Mouse (Mus musculus) limb, embryonic 15.5 days (tissue): Measurements from ENCODE around the gene 1700129C05Rik. TPM values are rescaled to one million over a fixed set of nuclear protein-coding genes. Genes with fewer than 3 reads are reported as not detected.

ENCODE experiments used
- ATAC-seq: fragments of 200-750 bp; cut with Nextera tagmentation; 2 replicates; pipeline ENCODE4 v1.8.0; 2017; ENCODE audit warnings: low read depth, moderate TSS enrichment; ENCODE audit not compliant: insufficient number of reproducible peaks, low FRiP score, low TSS enrichment
- H3K27ac ChIP-seq: fragments of 300-500 bp; sonication (generic); 2 replicates; pipeline ENCODE4 v1.5.1; 2015; ENCODE audit warnings: moderate library complexity, mild to moderate bottlenecking, inconsistent platforms
- H3K27me3 ChIP-seq: fragments of 300-500 bp; sonication (generic); 2 replicates; pipeline ENCODE4 v1.6.1; 2015; ENCODE audit warnings: inconsistent platforms
- H3K36me3 ChIP-seq: fragments of 300-500 bp; sonication (generic); 2 replicates; pipeline ENCODE4 v1.6.1; 2015; ENCODE audit warnings: inconsistent platforms
- H3K4me1 ChIP-seq: fragments of 300-500 bp; sonication (generic); 2 replicates; pipeline ENCODE4 v1.6.1; 2015; ENCODE audit warnings: inconsistent platforms
- H3K4me2 ChIP-seq: fragments of 300-500 bp; sonication (generic); 2 replicates; pipeline ENCODE4 v1.6.1; 2015; ENCODE audit warnings: mild to moderate bottlenecking, inconsistent platforms
- H3K4me3 ChIP-seq: fragments of 300-500 bp; sonication (generic); 2 replicates; pipeline ENCODE4 v1.5.1; 2015; ENCODE audit warnings: mild to moderate bottlenecking, inconsistent platforms
- H3K9ac ChIP-seq: fragments of 300-500 bp; sonication (generic); 2 replicates; pipeline ENCODE4 v1.6.1; 2015; ENCODE audit warnings: inconsistent platforms
- H3K9me3 ChIP-seq: fragments of 300-500 bp; sonication (generic); 2 replicates; pipeline ENCODE4 v1.6.1; 2016; ENCODE audit warnings: inconsistent platforms
- WGBS: fragments of 180-500 bp; shearing (Covaris S2); methylation state at CpG from one replicate; pipeline ENCODE4 v1.1.7; 2015; 5-methylcytosine and 5-hydroxymethylcytosine counted together
- polyA plus RNA-seq: library from polyadenylated mRNA; unstranded; fragments of >200 nt; fragmentation: Nextera tagmentation; extraction: Ambion mirVana; gene quantifications from 2 replicates; pipeline ENCODE4 v1.2.1, GENCODE M21; 2015

1700129C05Rik gene
- polyA plus RNA-seq: not detected in 2 replicates

- Histone ChIP-seq H3K4me3 (no peak within 1 kb of the TSS), H3K9me3 (no peaks in the 10 kb centered on the region), H3K9ac (no peak within 1 kb of the TSS), H3K36me3 (no peaks in the 10 kb centered on the region), H3K4me1 (no peaks in the 10 kb centered on the region), H3K27me3 (no peaks in the 10 kb centered on the region), H3K27ac (no peak within 1 kb of the TSS), H3K4me2 (no peak within 1 kb of the TSS)
- ATAC-seq: no peak
- WGBS: 90% methylated on average over 4 of the region's 4 CpGs
Measured at GRCm38 (mm10) chr14:59142793-59143192, at the start of gene 1700129C05Rik. Gene 1700129C05Rik (minus strand): TSS chr14:59142893.

- Histone ChIP-seq H3K27ac (no peak overlapping the region), H3K4me3 (no peak overlapping the region), H3K4me2 (no peak overlapping the region), H3K9ac (no peak overlapping the region), H3K4me1 (no peaks in the 10 kb centered on the region), H3K36me3 (no peaks in the 10 kb centered on the region), H3K9me3 (no peaks in the 10 kb centered on the region), H3K27me3 (no peaks in the 10 kb centered on the region)
- 88% methylated on average over 2 of the region's 2 CpGs for WGBS
- no peak for ATAC-seq
Measured at GRCm38 (mm10) chr14:59186121-59186520, 43.4 kb upstream of the 1700129C05Rik start.

GRCm38 (mm10) chr14:59185514-59185913 is 42.8 kb upstream of the 1700129C05Rik start:
- H3K4me3 ChIP-seq: no peak overlapping the region
- no peak overlapping the region for H3K4me2 ChIP-seq
- no peak overlapping the region for H3K27ac ChIP-seq
- no peaks in the 10 kb centered on the region for H3K9me3 ChIP-seq
- H3K27me3 ChIP-seq: no peaks in the 10 kb centered on the region
- H3K4me1 ChIP-seq: no peaks in the 10 kb centered on the region
- no peak for ATAC-seq
- no peak overlapping the region for H3K9ac ChIP-seq
- no peaks in the 10 kb centered on the region for H3K36me3 ChIP-seq

GRCm38 (mm10) chr14:59182732-59183131 is 40.0 kb upstream of the 1700129C05Rik start:
- 80% methylated on average over 2 of the region's 2 CpGs for WGBS
- Histone ChIP-seq H3K4me1 (no peaks in the 10 kb centered on the region), H3K36me3 (no peaks in the 10 kb centered on the region), H3K27ac (no peak overlapping the region), H3K9me3 (no peaks in the 10 kb centered on the region), H3K4me3 (no peak overlapping the region), H3K4me2 (no peak overlapping the region), H3K27me3 (no peaks in the 10 kb centered on the region), H3K9ac (no peak overlapping the region)
- ATAC-seq: no peak

GRCm38 (mm10) chr14:59178649-59179048 is 36.0 kb upstream of the 1700129C05Rik start, which contains the start of gene Gm5142:
Gene Gm5142 (minus strand): TSS chr14:59178749.
- no peaks in the 10 kb centered on the region for H3K9me3 ChIP-seq
- H3K36me3 ChIP-seq: no peaks in the 10 kb centered on the region
- H3K9ac ChIP-seq: no peak within 1 kb of the TSS
- no peak within 1 kb of the TSS for H3K4me2 ChIP-seq
- WGBS: 84% methylated on average over 3 of the region's 3 CpGs
- no peak for ATAC-seq
- H3K27ac ChIP-seq: no peak within 1 kb of the TSS
- no peaks in the 10 kb centered on the region for H3K4me1 ChIP-seq
- no peak within 1 kb of the TSS for H3K4me3 ChIP-seq
- H3K27me3 ChIP-seq: no peaks in the 10 kb centered on the region

- Histone ChIP-seq H3K4me2 (no peak overlapping the region), H3K9ac (no peak overlapping the region), H3K9me3 (no peaks in the 10 kb centered on the region), H3K27ac (no peak overlapping the region), H3K4me3 (no peak overlapping the region), H3K4me1 (no peaks in the 10 kb centered on the region), H3K27me3 (no peaks in the 10 kb centered on the region), H3K36me3 (no peaks in the 10 kb centered on the region)
- WGBS: 68% methylated on average over 3 of the region's 3 CpGs
- no peak for ATAC-seq
Measured at GRCm38 (mm10) chr14:59157016-59157698, 14.5 kb upstream of the 1700129C05Rik start.

GRCm38 (mm10) chr14:59155589-59155988 is 12.9 kb upstream of the 1700129C05Rik start:
- Histone ChIP-seq H3K27me3 (no peaks in the 10 kb centered on the region), H3K9me3 (no peaks in the 10 kb centered on the region), H3K4me2 (no peak overlapping the region), H3K9ac (no peak overlapping the region), H3K4me3 (no peak overlapping the region), H3K36me3 (no peaks in the 10 kb centered on the region), H3K4me1 (no peaks in the 10 kb centered on the region), H3K27ac (no peak overlapping the region)
- ATAC-seq: no peak
- WGBS: 77% methylated on average over 2 of the region's 2 CpGs

- H3K4me2 ChIP-seq: no peak overlapping the region
- no peak overlapping the region for H3K4me3 ChIP-seq
- H3K9ac ChIP-seq: no peak overlapping the region
- 3% methylated on average over 2 of the region's 2 CpGs for WGBS
- no peak for ATAC-seq
- H3K27me3 ChIP-seq: no peaks in the 10 kb centered on the region
- H3K9me3 ChIP-seq: no peaks in the 10 kb centered on the region
- no peaks in the 10 kb centered on the region for H3K36me3 ChIP-seq
- no peaks in the 10 kb centered on the region for H3K4me1 ChIP-seq
- H3K27ac ChIP-seq: no peak overlapping the region
Measured at GRCm38 (mm10) chr14:59114281-59114680, 28.4 kb downstream of the 1700129C05Rik start.

GRCm38 (mm10) chr14:59104006-59104605 is 38.6 kb downstream of the 1700129C05Rik start:
- Histone ChIP-seq H3K9ac (no peak overlapping the region), H3K4me1 (no peaks in the 10 kb centered on the region), H3K36me3 (no peaks in the 10 kb centered on the region), H3K4me3 (no peak overlapping the region), H3K4me2 (no peak overlapping the region), H3K27me3 (no peaks in the 10 kb centered on the region), H3K9me3 (no peaks in the 10 kb centered on the region), H3K27ac (no peak overlapping the region)
- no peak for ATAC-seq
- WGBS: 27% methylated on average over 10 of the region's 10 CpGs

GRCm38 (mm10) chr14:59093601-59094000 is 49.1 kb downstream of the 1700129C05Rik start:
- H3K36me3 ChIP-seq: no peaks in the 10 kb centered on the region
- ATAC-seq: no peak
- H3K9ac ChIP-seq: no peak overlapping the region
- H3K27ac ChIP-seq: no peak overlapping the region
- H3K4me1 ChIP-seq: no peaks in the 10 kb centered on the region
- no peaks in the 10 kb centered on the region for H3K27me3 ChIP-seq
- H3K4me2 ChIP-seq: no peak overlapping the region
- no peaks in the 10 kb centered on the region for H3K9me3 ChIP-seq
- H3K4me3 ChIP-seq: no peak overlapping the region

GRCm38 (mm10) chr14:59084396-59084795 is 58.3 kb downstream of the 1700129C05Rik start:
- H3K27ac ChIP-seq: no peak overlapping the region
- WGBS: 18% methylated on average over 6 of the region's 6 CpGs
- H3K4me2 ChIP-seq: no peak overlapping the region
- no peaks in the 10 kb centered on the region for H3K4me1 ChIP-seq
- H3K27me3 ChIP-seq: no peaks in the 10 kb centered on the region
- no peak overlapping the region for H3K9ac ChIP-seq
- no peaks in the 10 kb centered on the region for H3K36me3 ChIP-seq
- no peak overlapping the region for H3K4me3 ChIP-seq
- H3K9me3 ChIP-seq: no peaks in the 10 kb centered on the region
- ATAC-seq: no peak
